Mouse (Mus musculus) liver, embryonic 15.5 days (tissue): ENCODE results near the gene Hoxb1. TPM values are rescaled to one million over a fixed set of nuclear protein-coding genes. Genes with fewer than 3 reads are reported as not detected.

Experiments
- ATAC-seq: fragments of 200-750 bp; cut with Nextera tagmentation; 2 replicates; pipeline ENCODE4 v1.8.0; 2017; ENCODE audit warnings: moderate number of reproducible peaks, mild to moderate bottlenecking, moderate library complexity; ENCODE audit not compliant: insufficient read depth
- H3K27ac ChIP-seq: fragments of 300-500 bp; sonication (generic); replicated peaks from 2 replicates; pipeline ENCODE4 v1.5.1; 2015; ENCODE audit warnings: mild to moderate bottlenecking, inconsistent platforms
- H3K27me3 ChIP-seq: fragments of 300-500 bp; sonication (generic); 2 replicates; pipeline ENCODE4 v1.6.1; 2015; ENCODE audit warnings: mild to moderate bottlenecking, inconsistent platforms
- H3K36me3 ChIP-seq: fragments of 300-500 bp; sonication (generic); replicated peaks from 2 replicates; pipeline ENCODE4 v1.6.1; 2015; ENCODE audit warnings: moderate library complexity, mild to moderate bottlenecking, inconsistent platforms
- H3K4me1 ChIP-seq: fragments of 300-500 bp; sonication (generic); replicated peaks from 2 replicates; pipeline ENCODE4 v1.6.1; 2015; ENCODE audit warnings: inconsistent platforms
- H3K4me2 ChIP-seq: fragments of 300-500 bp; sonication (generic); 2 replicates; pipeline ENCODE4 v1.6.1; 2015; ENCODE audit warnings: moderate library complexity, mild to moderate bottlenecking, inconsistent platforms
- H3K4me3 ChIP-seq: fragments of 300-500 bp; sonication (generic); replicated peaks from 2 replicates; pipeline ENCODE4 v1.5.1; 2015; ENCODE audit warnings: mild to moderate bottlenecking, inconsistent platforms
- H3K9ac ChIP-seq: fragments of 300-500 bp; sonication (generic); 2 replicates; pipeline ENCODE4 v1.6.1; 2015; ENCODE audit warnings: moderate library complexity, mild to moderate bottlenecking, inconsistent platforms
- H3K9me3 ChIP-seq: fragments of 300-500 bp; sonication (generic); replicated peaks from 2 replicates; pipeline ENCODE4 v1.6.1; 2016; ENCODE audit warnings: inconsistent platforms
- WGBS: fragments of 180-500 bp; shearing (Covaris S2); methylation state at CpG from one replicate; pipeline ENCODE4 v1.1.7; 2015; ENCODE audit warnings: mixed read lengths; ENCODE audit not compliant: insufficient replicate concordance; 5-methylcytosine and 5-hydroxymethylcytosine counted together
- polyA plus RNA-seq: library from polyadenylated mRNA; unstranded; fragments of >200 nt; fragmentation: Nextera tagmentation; extraction: Ambion mirVana; gene quantifications from 2 replicates; pipeline ENCODE4 v1.2.1, GENCODE M21; 2015

The Hoxb1 gene
- polyA plus RNA-seq, 1 experiment from 2014 or later, result not detected

GRCm38 (mm10) chr11:96334002-96334364, 31.6 kb upstream of the Hoxb1 start:
- no peak overlapping the region for H3K9ac ChIP-seq
- H3K4me1 ChIP-seq, result no peaks in the 10 kb centered on the region
- H3K9me3 ChIP-seq, result no peaks in the 10 kb centered on the region
- no peak overlapping the region for H3K4me2 ChIP-seq
- 28% methylated on average over 2 of the region's 2 CpGs for WGBS
- H3K4me3 ChIP-seq, result no peak overlapping the region
- H3K27ac ChIP-seq, result no peak overlapping the region
- no peaks in the 10 kb centered on the region for H3K36me3 ChIP-seq
- peaks cover 99% of the 10 kb centered on the region for H3K27me3 ChIP-seq
- ATAC-seq, result no peak

GRCm38 (mm10) chr11:96334998-96335397, 30.6 kb upstream of the Hoxb1 start:
- Histone ChIP-seq H3K4me1 (no peaks in the 10 kb centered on the region), H3K4me3 (no peak overlapping the region), H3K36me3 (no peaks in the 10 kb centered on the region), H3K9ac (no peak overlapping the region), H3K4me2 (no peak overlapping the region), H3K27ac (no peak overlapping the region), H3K27me3 (peaks cover 100% of the 10 kb centered on the region), H3K9me3 (no peaks in the 10 kb centered on the region)
- ATAC-seq, result no peak
- WGBS, result 50% methylated on average over 3 of the region's 3 CpGs

- H3K4me3 ChIP-seq, result no peak overlapping the region
- H3K27ac ChIP-seq, result no peak overlapping the region
- H3K4me1 ChIP-seq, result no peaks in the 10 kb centered on the region
- no peak for ATAC-seq
- H3K4me2 ChIP-seq, result no peak overlapping the region
- peaks cover 100% of the 10 kb centered on the region for H3K27me3 ChIP-seq
- WGBS, result 43% methylated on average over 2 of the region's 2 CpGs
- no peaks in the 10 kb centered on the region for H3K9me3 ChIP-seq
- H3K9ac ChIP-seq, result no peak overlapping the region
- no peaks in the 10 kb centered on the region for H3K36me3 ChIP-seq
Measured at GRCm38 (mm10) chr11:96336597-96336996, 29.0 kb upstream of the Hoxb1 start.

DNA sequence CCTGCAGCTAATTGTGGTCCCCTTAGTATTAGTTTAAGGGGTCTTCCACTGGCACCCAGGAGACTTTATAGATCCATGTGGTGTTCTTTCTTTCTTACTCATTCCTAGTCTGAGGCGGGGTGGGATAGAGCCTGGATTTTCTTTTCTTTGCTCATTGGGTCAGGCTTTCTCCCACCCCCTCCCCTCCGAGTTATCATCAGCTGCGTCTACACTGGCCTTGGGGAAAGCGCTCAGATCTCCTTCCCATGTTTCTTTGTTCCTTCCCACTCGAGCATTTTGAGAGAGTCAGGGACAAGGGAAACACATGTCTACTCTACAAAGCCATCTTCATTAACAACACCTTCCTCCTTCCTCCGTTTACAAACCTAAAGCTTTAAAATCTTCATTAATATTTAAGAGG, 28.5 kb upstream of the Hoxb1 start:
- H3K4me2 ChIP-seq, result no peak overlapping the region
- WGBS, result 37% methylated on average over 6 of the region's 6 CpGs
- no peak overlapping the region for H3K4me3 ChIP-seq
- H3K27me3 ChIP-seq, result peaks cover 100% of the 10 kb centered on the region
- H3K9me3 ChIP-seq, result no peaks in the 10 kb centered on the region
- no peaks in the 10 kb centered on the region for H3K4me1 ChIP-seq
- H3K27ac ChIP-seq, result no peak overlapping the region
- no peaks in the 10 kb centered on the region for H3K36me3 ChIP-seq
- no peak overlapping the region for H3K9ac ChIP-seq
- ATAC-seq, result no peak

DNA sequence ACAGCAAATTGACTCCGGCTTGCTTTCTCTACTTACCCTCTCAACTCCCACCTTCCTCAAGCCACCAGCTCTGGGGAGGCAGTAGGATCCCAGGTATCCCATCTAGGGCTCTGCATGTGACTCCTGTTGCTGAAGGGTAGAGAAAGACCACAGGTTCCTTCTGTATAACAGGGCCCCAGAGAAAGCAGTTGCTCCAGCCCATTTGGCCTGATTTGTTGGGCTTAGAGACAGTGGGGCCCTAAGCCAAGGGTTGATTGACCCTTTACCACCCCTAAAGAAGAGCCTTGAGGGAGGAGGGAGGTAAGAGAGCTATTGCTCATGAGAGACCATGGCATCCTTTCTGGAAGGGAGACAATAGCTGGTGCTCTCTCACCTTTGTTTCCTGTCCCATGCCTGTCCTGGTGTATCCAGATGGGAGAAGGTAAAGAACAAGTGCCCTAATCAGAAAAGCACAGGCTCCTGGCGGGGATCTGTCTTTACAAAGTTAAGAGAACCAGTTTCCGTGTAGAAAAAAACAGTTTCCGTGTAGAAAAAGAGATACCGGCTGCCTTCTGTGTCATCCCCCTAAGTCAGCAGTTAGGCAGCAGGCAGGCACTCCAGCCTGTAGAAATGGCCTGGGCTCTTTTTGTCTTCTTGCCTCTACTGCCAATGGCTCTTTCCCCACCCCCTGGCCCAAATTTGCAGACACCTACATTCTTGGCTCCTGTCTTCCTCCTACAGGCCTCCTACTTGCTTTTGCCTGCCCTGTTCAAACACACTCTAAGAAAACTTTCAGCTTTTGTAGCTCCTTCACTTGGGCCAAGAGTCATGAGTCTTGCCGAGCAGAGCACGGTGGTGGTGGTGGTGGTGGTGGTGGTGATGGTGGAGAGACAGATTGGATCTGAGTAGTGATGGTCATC, 26.3 kb upstream of the Hoxb1 start:
- Histone ChIP-seq H3K4me2 (no peak overlapping the region), H3K36me3 (no peaks in the 10 kb centered on the region), H3K9ac (no peak overlapping the region), H3K4me3 (no peak overlapping the region), H3K27ac (no peak overlapping the region), H3K27me3 (peaks cover 100% of the 10 kb centered on the region), H3K9me3 (no peaks in the 10 kb centered on the region), H3K4me1 (no peaks in the 10 kb centered on the region)
- no peak for ATAC-seq
- WGBS, result 30% methylated on average over 7 of the region's 7 CpGs

DNA sequence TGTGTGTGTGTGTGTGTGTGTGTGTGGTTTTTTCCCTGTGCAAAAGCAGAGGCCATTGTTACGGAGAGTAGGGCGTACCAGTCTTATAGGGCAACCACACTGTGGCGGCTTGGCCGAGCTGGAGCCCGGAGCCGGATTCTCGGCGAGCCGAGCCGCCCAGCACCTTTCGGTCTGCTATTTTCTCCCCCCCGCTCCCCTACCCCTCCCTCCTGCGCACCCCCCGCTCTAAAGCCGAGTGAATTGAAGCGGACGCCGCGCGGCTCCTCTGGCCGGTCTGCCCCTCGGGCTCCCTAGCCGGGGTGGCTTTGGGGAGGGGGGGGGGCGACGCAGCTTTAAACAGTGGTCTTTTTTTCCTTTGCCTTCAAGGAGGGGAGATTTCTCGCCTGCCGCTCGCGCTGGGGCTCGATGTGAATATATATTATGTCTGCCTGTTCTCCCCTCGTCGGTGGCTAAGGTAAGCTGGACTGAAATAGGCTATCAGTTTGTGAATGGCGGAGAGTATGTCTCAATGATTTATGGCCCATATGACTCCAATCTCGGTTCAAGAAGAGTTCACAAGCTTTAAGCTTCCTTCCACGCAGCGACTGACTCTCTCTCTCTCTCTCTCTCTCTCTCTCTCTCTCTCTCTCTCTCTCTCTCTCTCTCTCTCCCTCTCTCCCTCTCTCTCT, 24.7 kb upstream of the Hoxb1 start:
- H3K27me3 ChIP-seq, result peaks cover 100% of the 10 kb centered on the region
- peak overlapping the region; percentile 20; the same call in 1 of the 2 replicates for H3K4me3 ChIP-seq
- H3K36me3 ChIP-seq, result no peaks in the 10 kb centered on the region
- WGBS, result under 1% methylated on average over 36 of the region's 36 CpGs
- no peaks in the 10 kb centered on the region for H3K9me3 ChIP-seq
- 0 out of 2 replicates have a peak, but pooled peaks cover 2% of the 10 kb centered on the region for H3K4me1 ChIP-seq
- H3K4me2 ChIP-seq, result peak overlapping the region; percentile 23; the same call in 1 of the 2 replicates
- H3K27ac ChIP-seq, result no peak overlapping the region
- ATAC-seq, result no peak
- no peak overlapping the region for H3K9ac ChIP-seq

GRCm38 (mm10) chr11:96341701-96342575, 23.6 kb upstream of the Hoxb1 start:
- Histone ChIP-seq H3K4me1 (0 out of 2 replicates have a peak, but pooled peaks cover 5% of the 10 kb centered on the region), H3K4me2 (peak overlapping the region; percentile 25), H3K9me3 (no peaks in the 10 kb centered on the region), H3K36me3 (no peaks in the 10 kb centered on the region), H3K4me3 (peak overlapping the region; percentile 18; the same call in 1 of the 2 replicates), H3K9ac (no peak overlapping the region), H3K27me3 (peaks cover 100% of the 10 kb centered on the region), H3K27ac (peak overlapping the region; percentile 38; the same call in 1 of the 2 replicates)
- ATAC-seq, result no peak
- 2% methylated on average over 40 of the region's 40 CpGs for WGBS

GRCm38 (mm10) chr11:96342576-96342930, 23.0 kb upstream of the Hoxb1 start:
- no peak for ATAC-seq
- Histone ChIP-seq H3K4me3 (no peak overlapping the region), H3K4me2 (no peak overlapping the region), H3K27me3 (peaks cover 98% of the 10 kb centered on the region), H3K36me3 (no peaks in the 10 kb centered on the region), H3K27ac (no peak overlapping the region), H3K9me3 (no peaks in the 10 kb centered on the region), H3K4me1 (0 out of 2 replicates have a peak, but pooled peaks cover 5% of the 10 kb centered on the region), H3K9ac (no peak overlapping the region)
- 4% methylated on average over 4 of the region's 4 CpGs for WGBS

- 45% methylated on average over 2 of the region's 2 CpGs for WGBS
- Histone ChIP-seq H3K4me1 (0 out of 2 replicates have a peak, but pooled peaks cover 5% of the 10 kb centered on the region), H3K27ac (no peak overlapping the region), H3K36me3 (no peaks in the 10 kb centered on the region), H3K9me3 (no peaks in the 10 kb centered on the region), H3K27me3 (peaks cover 97% of the 10 kb centered on the region), H3K4me2 (no peak overlapping the region), H3K4me3 (no peak overlapping the region), H3K9ac (no peak overlapping the region)
- ATAC-seq, result no peak
Measured at GRCm38 (mm10) chr11:96343206-96343745, 22.3 kb upstream of the Hoxb1 start.

GRCm38 (mm10) chr11:96344061-96344877, 21.3 kb upstream of the Hoxb1 start:
- Histone ChIP-seq H3K9me3 (no peaks in the 10 kb centered on the region), H3K27me3 (peaks cover 97% of the 10 kb centered on the region), H3K4me3 (no peak overlapping the region), H3K36me3 (no peaks in the 10 kb centered on the region), H3K9ac (no peak overlapping the region), H3K4me2 (no peak overlapping the region), H3K27ac (no peak overlapping the region), H3K4me1 (0 out of 2 replicates have a peak, but pooled peaks cover 5% of the 10 kb centered on the region)
- no peak for ATAC-seq
- WGBS, result 32% methylated on average over 40 of the region's 40 CpGs
